Mouse (Mus musculus) liver, adult 2 months (tissue): ENCODE results near the gene Fgfr2. TPM values are rescaled to one million over a fixed set of nuclear protein-coding genes. Genes with fewer than 3 reads are reported as not detected.
A peak's percentile ranks its signal among the peaks of the same experiment; 100 is the strongest.
"Not testable (repeated sequence)": the region's sequence is repeated elsewhere in the genome, so short reads cannot be mapped to it uniquely, and the experiment has no call there.

Source experiments
- DNase-seq: peaks from one replicate; pipeline ENCODE4 v3.0.0-alpha.2; 2011; ENCODE audit warnings: low read depth, low spot score; ENCODE audit errors: extremely low read depth
- H3K27ac ChIP-seq: fragments of 200-500 bp; replicated peaks from 2 replicates; pipeline ENCODE4 v1.5.1; 2012; ENCODE audit warnings: low read depth, mild to moderate bottlenecking, control low read depth, inconsistent platforms, low read length; ENCODE audit not compliant: insufficient read depth
- H3K27me3 ChIP-seq: fragments of 200-500 bp; 2 replicates; pipeline ENCODE4 v1.6.1; 2012; ENCODE audit warnings: mild to moderate bottlenecking, moderate library complexity, low read length, inconsistent platforms; ENCODE audit not compliant: control insufficient read depth, insufficient read depth
- H3K36me3 ChIP-seq: fragments of 200-500 bp; 2 replicates; pipeline ENCODE4 v1.6.1; 2012; ENCODE audit warnings: low read length, inconsistent platforms; ENCODE audit not compliant: control insufficient read depth, insufficient read depth
- H3K4me1 ChIP-seq: fragments of 200-500 bp; 2 replicates; pipeline ENCODE4 v1.6.1; 2011; ENCODE audit warnings: low read length; ENCODE audit not compliant: control insufficient read depth, insufficient read depth
- H3K4me3 ChIP-seq: fragments of 200-500 bp; 2 replicates; pipeline ENCODE4 v1.5.1; 2011; ENCODE audit warnings: low read depth, mild to moderate bottlenecking, control low read depth, low read length, moderate library complexity; ENCODE audit not compliant: insufficient read depth
- H3K79me2 ChIP-seq: fragments of 200-500 bp; 2 replicates; pipeline ENCODE4 v1.6.1; 2012; ENCODE audit warnings: inconsistent platforms, mild to moderate bottlenecking, low read length, moderate library complexity; ENCODE audit not compliant: control insufficient read depth, insufficient read depth
- H3K9ac ChIP-seq: fragments of 200-500 bp; 2 replicates; pipeline ENCODE4 v1.6.1; 2012; ENCODE audit warnings: low read depth, mild to moderate bottlenecking, control low read depth, inconsistent platforms, low read length
- CTCF ChIP-seq: fragments of 200-500 bp; IDR thresholded peaks from 2 replicates; pipeline ENCODE4 v1.5.1; 2011; ENCODE audit warnings: low read depth, low read length, control low read depth
- POLR2A ChIP-seq: fragments of 200-500 bp; IDR thresholded peaks from 2 replicates; pipeline ENCODE4 v1.6.1; 2011; ENCODE audit warnings: low read length, control low read depth; ENCODE audit not compliant: insufficient read depth; ENCODE audit errors: extremely low read depth
- WGBS: fragments of 180-500 bp; shearing (Covaris S2); methylation state at CpG from one replicate; pipeline ENCODE4 v1.1.7; 2018; 5-methylcytosine and 5-hydroxymethylcytosine counted together
- polyA plus RNA-seq: library from polyadenylated mRNA; depleted of rRNA; stranded (reverse); fragments of >200 nt; gene quantifications from 2 replicates; pipeline ENCODE4 v1.2.3, GENCODE M21; 2012
- total RNA-seq: library from RNA; depleted of rRNA; stranded (reverse); fragments of >200 nt; gene quantifications from 2 replicates; pipeline ENCODE4 v1.2.3, GENCODE M21; 2014

The Fgfr2 gene
- total and polyA plus RNA-seq, 2 experiments, result 16.7 to 35.2 TPM

- 54% methylated on average over 1 of the region's 1 CpGs for WGBS
- Histone ChIP-seq H3K4me1 (no peaks in the 10 kb centered on the region), H3K79me2 (no peaks in the 10 kb centered on the region), H3K4me3 (no peak overlapping the region), H3K27me3 (peaks cover 4% of the 10 kb centered on the region; the same call in 1 of the 2 replicates), H3K27ac (no peak overlapping the region), H3K36me3 (no peaks in the 10 kb centered on the region), H3K9ac (no peak overlapping the region)
- peak; percentile 49 for TF ChIP-seq CTCF
- no peak for TF ChIP-seq POLR2A
- DNase-seq, result no peak
Measured at GRCm38 (mm10) chr7:131042657-131043056, 2080.5 kb downstream of the Fgfr2 start.

- DNase-seq, H3K36me3 ChIP-seq: not testable (repeated sequence)
Measured at GRCm38 (mm10) chr7:131040760-131041159, 2082.4 kb downstream of the Fgfr2 start.

GRCm38 (mm10) chr7:131037083-131037482 is 2086.1 kb downstream of the Fgfr2 start:
- H3K27ac ChIP-seq, result no peak overlapping the region
- H3K27me3 ChIP-seq, result peaks cover 7% of the 10 kb centered on the region; the same call in 1 of the 2 replicates
- H3K79me2 ChIP-seq, result no peaks in the 10 kb centered on the region
- no peak overlapping the region for H3K9ac ChIP-seq
- TF ChIP-seq CTCF, result no peak
- TF ChIP-seq POLR2A, result no peak
- DNase-seq, result no peak
- 25% methylated on average over 2 of the region's 2 CpGs for WGBS
- H3K4me1 ChIP-seq, result no peaks in the 10 kb centered on the region
- H3K36me3 ChIP-seq, result no peaks in the 10 kb centered on the region
- no peak overlapping the region for H3K4me3 ChIP-seq

More at GRCm38 (mm10) chr7:131040760-131041159, 2082.4 kb downstream of the Fgfr2 start:
- not testable (repeated sequence) for H3K9ac ChIP-seq, H3K4me1 ChIP-seq, H3K27me3 ChIP-seq, H3K27ac ChIP-seq, H3K4me3 ChIP-seq, H3K79me2 ChIP-seq
- whole genome bisulfite sequencing, result 83% methylated on average over 8 of the region's 8 CpGs

- Histone ChIP-seq H3K4me1 (no peaks in the 10 kb centered on the region), H3K27me3 (peaks cover 7% of the 10 kb centered on the region; the same call in 1 of the 2 replicates), H3K79me2 (no peaks in the 10 kb centered on the region), H3K9ac (no peak overlapping the region), H3K27ac (no peak overlapping the region), H3K4me3 (no peak overlapping the region), H3K36me3 (no peaks in the 10 kb centered on the region)
- no peak for DNase-seq
- 79% methylated on average over 3 of the region's 3 CpGs for WGBS
- TF ChIP-seq CTCF, result no peak
- TF ChIP-seq POLR2A, result no peak
Measured at GRCm38 (mm10) chr7:131036396-131036795, 2086.8 kb downstream of the Fgfr2 start.

- WGBS, result 75% methylated on average over 5 of the region's 5 CpGs
- no peaks in the 10 kb centered on the region for H3K36me3 ChIP-seq
- H3K4me3 ChIP-seq, result no peak within 1 kb of the TSS
- H3K9ac ChIP-seq, result no peak within 1 kb of the TSS
- no peaks in the 10 kb centered on the region for H3K79me2 ChIP-seq
- H3K27me3 ChIP-seq, result peaks cover 8% of the 10 kb centered on the region; the same call in 1 of the 2 replicates
- H3K27ac ChIP-seq, result no peak within 1 kb of the TSS
- DNase-seq, result no peak
- TF ChIP-seq POLR2A (no peak), CTCF (no peak)
- H3K4me1 ChIP-seq, result no peaks in the 10 kb centered on the region
Measured at GRCm38 (mm10) chr7:131031755-131032154, 2091.4 kb downstream of the Fgfr2 start, which contains the start of gene Dmbt1. TSS of gene Dmbt1 (plus strand) at chr7:131032053.

- Histone ChIP-seq H3K36me3 (no peaks in the 10 kb centered on the region), H3K9ac (no peak overlapping the region), H3K27me3 (peaks cover 5% of the 10 kb centered on the region; the same call in 1 of the 2 replicates), H3K27ac (no peak overlapping the region), H3K79me2 (no peaks in the 10 kb centered on the region), H3K4me1 (no peaks in the 10 kb centered on the region), H3K4me3 (no peak overlapping the region)
- 97% methylated on average over 1 of the region's 1 CpGs for WGBS
- TF ChIP-seq CTCF, result no peak
- TF ChIP-seq POLR2A, result no peak
- DNase-seq, result no peak
Measured at GRCm38 (mm10) chr7:131027557-131027956, 2095.6 kb downstream of the Fgfr2 start.
